ENCODE assay signal across 22 mouse cellular contexts in the genomic region with DNA sequence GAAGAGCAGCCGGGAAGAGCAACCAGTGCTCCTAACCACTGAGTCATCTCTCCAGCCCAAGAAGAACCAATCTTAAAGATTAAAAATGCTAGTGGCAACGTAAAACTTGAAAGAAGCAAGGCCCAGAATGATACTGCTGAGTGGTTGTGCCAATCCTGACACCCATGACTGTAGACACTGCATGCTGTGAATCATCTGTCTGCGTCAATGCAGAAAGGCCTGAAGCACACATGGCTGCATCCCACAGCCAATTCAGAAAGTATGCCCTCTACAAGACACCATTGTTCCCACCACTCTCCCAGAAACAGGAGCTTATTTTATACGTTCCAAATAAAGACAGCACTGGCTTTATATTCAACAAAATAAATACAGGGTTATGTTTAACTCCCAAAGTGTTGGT. TPM values are rescaled to one million over a fixed set of nuclear protein-coding genes. Genes with fewer than 3 reads are reported as not detected.
DNase-seq lines count a peak whose midpoint lies in the region; ATAC-seq and TF ChIP-seq lines count a peak whose summit lies in the region.
"Had no signal": no experiment of that assay in that cellular context is flagged by ENCODE, and none has a peak within 500 bp of the region (broad histone marks: within the 10 kb centered on the region; RNA-seq: fewer than 3 reads in every experiment).

No protein-coding gene starts in this region.

- H3K4me3 ChIP-seq in midbrain, embryonic 11.5 days (ENCODE audit: low read depth, low read length): no peak overlapping the region
- no peak overlapping the region for H3K4me3 ChIP-seq in midbrain, postnatal 0 days (ENCODE audit: low read depth, low read length)

- no peak overlapping the region for H3K27ac ChIP-seq in midbrain, embryonic 11.5 days (ENCODE audit: low read depth, low read length)
- H3K27ac ChIP-seq in midbrain, postnatal 0 days (ENCODE audit: low read depth, low read length): no peak overlapping the region

- H3K9me3 ChIP-seq in midbrain, embryonic 11.5 days (ENCODE audit: control insufficient read depth, low read length): no peaks in the 10 kb centered on the region
- no peaks in the 10 kb centered on the region for H3K9me3 ChIP-seq in midbrain, postnatal 0 days (ENCODE audit: low read length)
- H3K9me3 ChIP-seq: G1E had no signal

- intact Hi-C loops in left cerebral cortex, postnatal 4 days (cut with DNase I): no loop called here

- H3K4me1 ChIP-seq in midbrain, embryonic 11.5 days (ENCODE audit: control insufficient read depth, insufficient read depth, low read length): no peaks in the 10 kb centered on the region
- no peaks in the 10 kb centered on the region for H3K4me1 ChIP-seq in midbrain, postnatal 0 days (ENCODE audit: insufficient read depth, low read length)

- H3K9ac ChIP-seq in midbrain, embryonic 11.5 days (ENCODE audit: low read length): no peak overlapping the region
- no peak overlapping the region for H3K9ac ChIP-seq in midbrain, postnatal 0 days (replicated peaks; ENCODE audit: low read length, poor library complexity, severe bottlenecking)

- H3K36me3 ChIP-seq in midbrain, embryonic 11.5 days (ENCODE audit: control insufficient read depth, insufficient read depth, low read length): peaks cover 20% of the 10 kb centered on the region; the same call in 1 of the 2 replicates
- H3K36me3 ChIP-seq in midbrain, postnatal 0 days (ENCODE audit: insufficient read depth, low read length): peaks cover 51% of the 10 kb centered on the region

- 94% methylated on average over 4 of the region's 4 CpGs for WGBS in midbrain, embryonic 11.5 days
- WGBS in midbrain, postnatal 0 days: 93% methylated on average over 4 of the region's 4 CpGs

- no peak for TF ChIP-seq CTCF in midbrain, postnatal 0 days (IDR thresholded peaks at IDR 0.05)

- H3K27me3 ChIP-seq in midbrain, embryonic 11.5 days (ENCODE audit: control insufficient read depth, insufficient read depth, low read length): no peaks in the 10 kb centered on the region
- H3K27me3 ChIP-seq in midbrain, postnatal 0 days (ENCODE audit: insufficient read depth, low read length): no peaks in the 10 kb centered on the region
- H3K27me3 ChIP-seq: CH12.LX, Patski had no signal

- ATAC-seq in frontal cortex, adult (ENCODE audit: low TSS enrichment): peak; percentile 76
- no peak for ATAC-seq in midbrain, embryonic 11.5 days (ENCODE audit: low FRiP score)
- ATAC-seq in midbrain, postnatal 0 days (ENCODE audit: low FRiP score): no peak
- ATAC-seq: activated CD4-positive, CD25-positive, alpha-beta regulatory T cell, adult 4 months; CD4-positive, CD25-positive, alpha-beta regulatory T cell, adult 4 months; Patski had no signal

- DNase-seq in frontal cortex, postnatal 36 days (ENCODE audit: low spot score in 2 of 2): no peak
- DNase-seq in midbrain, embryonic 11.5 days (ENCODE audit: low spot score, missing footprints): peak; percentile 17
- DNase-seq in midbrain, postnatal 0 days (ENCODE audit: low spot score): no peak
- DNase-seq in brain, adult 2 months (ENCODE audit: low read depth, low spot score): peak; percentile 51
- DNase-seq in left cerebral cortex, postnatal 4 days: no peak
- DNase-seq: adrenal gland, adult 2 months; adrenal gland, adult 8-10 months; adrenal gland, postnatal 10 days; adrenal gland, postnatal 14 days; adrenal gland, postnatal 25 days; adrenal gland, postnatal 36 days; B cell, adult 2 months; cerebellum, adult 11 months; cerebellum, adult 11-12 months; cerebellum, adult 18-20 months; cerebellum, adult 2 months had no signal

- H3K4me2 ChIP-seq in midbrain, embryonic 11.5 days: no peak overlapping the region
- no peak overlapping the region for H3K4me2 ChIP-seq in midbrain, postnatal 0 days (ENCODE audit: low read depth, low read length, poor library complexity, severe bottlenecking)

RNA-seq across cellular contexts. Expression of gene Orc2, which starts 22.3 kb away (rescaled TPM):
- polyA plus RNA-seq in midbrain, embryonic 11.5 days (2014; fragmentation: Nextera tagmentation; extraction: Ambion mirVana): 39.0 and 47.3 TPM in 2 replicates
- 45.1 and 84.8 TPM in 2 replicates for total RNA-seq in midbrain, postnatal 0 days (2014; rRNA removed)
- polyA plus RNA-seq in midbrain, postnatal 0 days (2015; fragmentation: Nextera tagmentation; extraction: Ambion mirVana): 13.5 and 16.1 TPM in 2 replicates
- total RNA-seq in left cerebral cortex, postnatal 4 days (2021): 10 to 100 TPM; 20.9 to 23.7 TPM

RNA-seq across cellular contexts. Expression of gene Ppil3, which starts 37.4 kb away (rescaled TPM):
- polyA plus RNA-seq in midbrain, embryonic 11.5 days (2014; fragmentation: Nextera tagmentation; extraction: Ambion mirVana): 56.8 and 61.9 TPM in 2 replicates
- total RNA-seq in midbrain, postnatal 0 days (2014; rRNA removed): 19.9 and 21.9 TPM in 2 replicates
- 40.4 and 44.2 TPM in 2 replicates for polyA plus RNA-seq in midbrain, postnatal 0 days (2015; fragmentation: Nextera tagmentation; extraction: Ambion mirVana)
- 10 to 100 TPM; 38.8 to 39.5 TPM for total RNA-seq in left cerebral cortex, postnatal 4 days (2021)

RNA-seq across cellular contexts. Expression of gene Nif3l1, which starts 37.7 kb away (rescaled TPM):
- polyA plus RNA-seq in midbrain, embryonic 11.5 days (2014; fragmentation: Nextera tagmentation; extraction: Ambion mirVana): 66.6 and 67.2 TPM in 2 replicates
- 28.7 and 39.8 TPM in 2 replicates for total RNA-seq in midbrain, postnatal 0 days (2014; rRNA removed)
- polyA plus RNA-seq in midbrain, postnatal 0 days (2015; fragmentation: Nextera tagmentation; extraction: Ambion mirVana): 39.1 and 39.6 TPM in 2 replicates
- 10 to 100 TPM; 27.3 to 32.4 TPM for total RNA-seq in left cerebral cortex, postnatal 4 days (2021)

RNA-seq across cellular contexts. Expression of gene Clk1, which starts 58.8 kb away (rescaled TPM):
- 157 and 173 TPM in 2 replicates for polyA plus RNA-seq in midbrain, embryonic 11.5 days (2014; fragmentation: Nextera tagmentation; extraction: Ambion mirVana)
- 85.5 and 135 TPM in 2 replicates for total RNA-seq in midbrain, postnatal 0 days (2014; rRNA removed)
- polyA plus RNA-seq in midbrain, postnatal 0 days (2015; fragmentation: Nextera tagmentation; extraction: Ambion mirVana): 83.4 and 114 TPM in 2 replicates
- total RNA-seq in left cerebral cortex, postnatal 4 days (2021): 100 to 1,000 TPM; 103 TPM

Comparison
In these comparisons a context has a peak if more than half of its experiments do, and no peak if none do; other contexts are left out.
1. DNase-seq: peak in midbrain, embryonic 11.5 days (single experiment) and brain, adult 2 months (single experiment); none in frontal cortex, postnatal 36 days (0 of 2), midbrain, postnatal 0 days (single experiment) and left cerebral cortex, postnatal 4 days (single experiment).